Comparison of ENCODE assay signal across 25 mouse cellular contexts in the genomic region with DNA sequence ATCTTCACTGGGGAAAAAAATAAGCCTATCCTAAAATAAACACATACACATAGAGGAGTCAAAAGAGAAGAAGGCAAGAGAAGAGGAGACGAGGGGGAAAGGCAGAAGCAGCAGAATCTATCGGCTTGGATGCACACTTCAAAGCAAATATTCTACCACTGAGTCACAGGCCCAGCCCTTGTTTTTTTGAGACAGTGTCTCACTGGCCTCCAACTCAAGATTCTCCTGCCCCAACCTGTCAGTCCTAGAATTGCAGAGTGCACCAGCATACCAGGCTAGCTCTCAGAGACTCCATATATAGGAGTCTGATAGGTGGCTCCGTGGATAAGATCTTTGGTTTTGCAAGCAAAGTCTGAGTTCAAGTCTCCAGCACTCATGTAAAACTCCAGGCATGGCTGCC.
"Had no signal": no experiment of that assay in that cellular context is flagged by ENCODE, and none has a peak within 500 bp of the region (broad histone marks: within the 10 kb centered on the region; RNA-seq: fewer than 3 reads in every experiment).

No protein-coding gene starts in this region.

- DNase-seq: gastrocnemius, postnatal 14 days; gastrocnemius, postnatal 36 days; heart, adult 11 months; heart, adult 2 months; heart, postnatal 14 days; heart, postnatal 36 days; kidney, adult 11 months; kidney, adult 2 months; kidney, adult 9 months; kidney, postnatal 14 days; kidney, postnatal 36 days; layer of hippocampus, adult 9-11 months; layer of hippocampus, postnatal 36 days; left cerebral cortex, postnatal 4 days had no signal

- H3K27me3 ChIP-seq: heart, embryonic 15.5 days; hindbrain, embryonic 13.5 days; hindbrain, embryonic 15.5 days; limb, embryonic 13.5 days; limb, embryonic 15.5 days had no signal

- H3K9me3 ChIP-seq: heart, embryonic 13.5 days; heart, embryonic 15.5 days; hindbrain, embryonic 13.5 days; hindbrain, embryonic 15.5 days; kidney, embryonic 15.5 days; limb, embryonic 13.5 days; limb, embryonic 15.5 days had no signal

- H3K27ac ChIP-seq: heart, adult 2 months; heart, embryonic 13.5 days; heart, embryonic 15.5 days; hindbrain, embryonic 13.5 days; hindbrain, embryonic 15.5 days; hindbrain, postnatal 0 days; kidney, embryonic 15.5 days; kidney, postnatal 0 days; limb, embryonic 13.5 days; limb, embryonic 15.5 days had no signal

- H3K9ac ChIP-seq: heart, embryonic 13.5 days; heart, embryonic 15.5 days; hindbrain, embryonic 13.5 days; hindbrain, embryonic 15.5 days; kidney, embryonic 15.5 days; limb, embryonic 13.5 days; limb, embryonic 15.5 days had no signal

- ATAC-seq: hindbrain, postnatal 0 days; intestine, embryonic 16.5 days had no signal

- H3K4me2 ChIP-seq: heart, embryonic 11.5 days; heart, embryonic 13.5 days; heart, embryonic 15.5 days; hindbrain, embryonic 13.5 days; hindbrain, embryonic 15.5 days; kidney, embryonic 15.5 days; limb, embryonic 13.5 days; limb, embryonic 15.5 days had no signal

- H3K4me1 ChIP-seq: kidney, embryonic 15.5 days; limb, embryonic 15.5 days had no signal

- H3K4me3 ChIP-seq: heart, adult 2 months; heart, embryonic 13.5 days; heart, embryonic 15.5 days; hindbrain, embryonic 13.5 days; hindbrain, embryonic 15.5 days; kidney, embryonic 15.5 days; limb, embryonic 13.5 days; limb, embryonic 15.5 days had no signal

- H3K36me3 ChIP-seq: heart, embryonic 13.5 days; heart, embryonic 15.5 days; hindbrain, embryonic 13.5 days; hindbrain, embryonic 15.5 days; kidney, embryonic 15.5 days; limb, embryonic 13.5 days; limb, embryonic 15.5 days had no signal
